Mouse (Mus musculus) liver, postnatal 0 days (tissue): Measurements from ENCODE around the gene Sumf1. TPM values are rescaled to one million over a fixed set of nuclear protein-coding genes. Genes with fewer than 3 reads are reported as not detected.
A peak's percentile ranks its signal among the peaks of the same experiment; 100 is the strongest.

Experiments
- ATAC-seq: fragments of 200-750 bp; cut with Nextera tagmentation; 2 replicates; pipeline ENCODE4 v1.8.0; 2017; ENCODE audit warnings: mild to moderate bottlenecking, moderate library complexity
- DNase-seq: peaks from one replicate; pipeline ENCODE4 v3.0.0-alpha.2; 2016
- H3K27ac ChIP-seq: fragments of 300-500 bp; sonication (generic); 2 replicates; pipeline ENCODE4 v1.5.1; 2014; ENCODE audit warnings: antibody characterized with exemption, moderate library complexity, mild to moderate bottlenecking, low read depth
- H3K27me3 ChIP-seq: fragments of 300-500 bp; sonication (generic); 2 replicates; pipeline ENCODE4 v1.6.1; 2014; ENCODE audit warnings: low read length, control low read depth, mixed read lengths; ENCODE audit not compliant: insufficient read depth
- H3K36me3 ChIP-seq: fragments of 300-500 bp; sonication (generic); replicated peaks from 2 replicates; pipeline ENCODE4 v1.6.1; 2014; ENCODE audit warnings: mild to moderate bottlenecking, control low read depth, low read length, moderate library complexity, mixed read lengths; ENCODE audit not compliant: insufficient read depth
- H3K4me1 ChIP-seq: fragments of 300-500 bp; sonication (generic); 2 replicates; pipeline ENCODE4 v1.6.1; 2014; ENCODE audit warnings: antibody characterized with exemption, mild to moderate bottlenecking, control low read depth; ENCODE audit not compliant: insufficient read depth
- H3K4me2 ChIP-seq: fragments of 300-500 bp; sonication (generic); 2 replicates; pipeline ENCODE4 v1.6.1; 2014; ENCODE audit warnings: low read depth, mild to moderate bottlenecking, low read length, moderate library complexity, mixed read lengths
- H3K4me3 ChIP-seq: fragments of 300-500 bp; sonication (generic); 2 replicates; pipeline ENCODE4 v1.5.1; 2014; ENCODE audit warnings: low read depth, low read length
- H3K9ac ChIP-seq: fragments of 300-500 bp; sonication (generic); replicated peaks from 2 replicates; pipeline ENCODE4 v1.6.1; 2014; ENCODE audit warnings: mild to moderate bottlenecking, moderate library complexity
- H3K9me3 ChIP-seq: fragments of 300-500 bp; sonication (generic); 2 replicates; pipeline ENCODE4 v1.6.1; 2016; ENCODE audit warnings: mild to moderate bottlenecking, control low read depth, low read length, mixed read lengths
- CTCF ChIP-seq: sonication (generic); IDR thresholded peaks from 2 replicates; pipeline ENCODE4 v1.5.1; 2016; ENCODE audit warnings: antibody characterized with exemption, low read depth
- EP300 ChIP-seq: IDR thresholded peaks from 2 replicates; pipeline ENCODE4 v1.6.1; 2016; ENCODE audit warnings: antibody characterized with exemption, low read depth, mild to moderate bottlenecking
- WGBS: fragments of 180-500 bp; shearing (Covaris S2); extraction: QIAGEN DNeasy Blood & Tissue Kit; methylation state at CpG from one replicate; pipeline ENCODE4 v1.1.7; 2014; ENCODE audit not compliant: insufficient replicate concordance; 5-methylcytosine and 5-hydroxymethylcytosine counted together
- polyA plus RNA-seq: library from polyadenylated mRNA; unstranded; fragments of >200 nt; fragmentation: Nextera tagmentation; extraction: Ambion mirVana; gene quantifications from 2 replicates; pipeline ENCODE4 v1.2.1, GENCODE M21; 2015

The Sumf1 gene
- polyA plus RNA-seq, 1 experiment from 2014 or later, result 13.0 TPM

DNA sequence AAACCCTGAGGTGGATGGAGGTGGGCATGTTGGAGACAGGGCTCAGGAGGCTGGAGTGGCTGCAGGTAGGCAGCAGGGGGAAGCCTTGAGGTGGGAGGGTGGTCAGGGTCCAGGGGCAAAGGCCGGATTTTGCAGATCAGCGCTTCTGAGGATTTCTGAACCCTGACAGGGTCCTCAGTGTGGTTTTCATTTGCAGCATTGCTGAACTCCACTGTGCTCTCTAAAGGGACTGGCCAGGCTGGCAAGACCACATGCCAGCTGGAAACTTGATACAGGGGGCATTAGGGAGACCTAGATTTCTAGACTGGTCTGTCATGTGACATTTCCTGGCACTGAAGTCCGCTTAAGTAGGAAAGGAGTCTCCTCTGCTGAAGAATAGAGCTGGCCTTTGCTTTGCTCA, 32.6 kb upstream of the Sumf1 start:
- 87% methylated on average over 3 of the region's 3 CpGs for WGBS
- H3K4me3 ChIP-seq, result no peak overlapping the region
- H3K4me2 ChIP-seq, result no peak overlapping the region
- DNase-seq (no peak), ATAC-seq (no peak)
- H3K27me3 ChIP-seq, result no peaks in the 10 kb centered on the region
- no peaks in the 10 kb centered on the region for H3K9me3 ChIP-seq
- no peak overlapping the region for H3K27ac ChIP-seq
- no peak overlapping the region for H3K9ac ChIP-seq
- no peaks in the 10 kb centered on the region for H3K36me3 ChIP-seq
- peaks cover 11% of the 10 kb centered on the region; the same call in 1 of the 2 replicates for H3K4me1 ChIP-seq
- TF ChIP-seq CTCF, result no peak
- no peak for TF ChIP-seq EP300

DNA sequence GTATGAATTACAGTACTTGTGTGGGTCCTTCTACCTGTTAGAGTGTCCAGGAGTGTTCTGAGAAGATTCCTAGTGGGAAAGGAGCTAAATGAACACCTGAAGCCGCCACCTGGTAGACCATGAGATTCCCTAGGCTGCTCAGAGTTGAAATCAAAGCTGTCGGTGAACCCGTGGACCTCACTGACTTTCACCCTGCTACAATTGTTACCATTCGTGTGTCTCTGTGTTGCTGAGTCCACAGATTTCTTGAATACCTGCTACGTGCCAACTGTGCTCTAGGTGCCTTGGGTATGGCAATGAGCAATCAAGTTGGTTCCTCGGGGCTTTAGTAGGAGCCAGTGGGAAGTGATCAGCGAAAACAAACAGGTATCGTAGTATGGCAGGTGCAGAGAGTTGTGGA, 31.4 kb upstream of the Sumf1 start:
- no peak overlapping the region for H3K27ac ChIP-seq
- no peaks in the 10 kb centered on the region for H3K36me3 ChIP-seq
- peaks cover 14% of the 10 kb centered on the region for H3K4me1 ChIP-seq
- no peak overlapping the region for H3K9ac ChIP-seq
- no peak overlapping the region for H3K4me2 ChIP-seq
- no peak overlapping the region for H3K4me3 ChIP-seq
- H3K27me3 ChIP-seq, result no peaks in the 10 kb centered on the region
- H3K9me3 ChIP-seq, result no peaks in the 10 kb centered on the region
- WGBS, result 84% methylated on average over 8 of the region's 8 CpGs
- TF ChIP-seq CTCF (no peak), EP300 (no peak)
- no peak for ATAC-seq
- no peak for DNase-seq

DNA sequence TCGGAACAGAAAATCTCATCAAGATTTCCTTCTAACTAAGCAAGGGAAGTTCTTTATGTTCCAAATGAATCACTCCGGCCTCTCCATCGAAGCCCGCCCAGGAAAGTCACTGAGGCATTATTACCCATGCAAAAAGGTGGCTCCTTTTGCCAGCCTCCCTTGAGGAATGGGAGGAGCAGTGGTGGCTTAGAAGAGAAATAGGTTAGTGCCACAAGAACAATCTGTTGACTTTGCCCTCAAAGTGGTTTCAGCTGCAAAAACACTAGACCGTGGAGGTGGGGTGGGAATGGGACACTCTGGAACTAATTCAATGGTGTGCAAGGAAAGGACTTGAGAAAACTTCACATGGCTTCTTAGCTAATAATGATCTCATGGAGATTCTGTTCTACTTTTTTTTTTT, 30.7 kb upstream of the Sumf1 start:
- H3K36me3 ChIP-seq, result no peaks in the 10 kb centered on the region
- no peak for TF ChIP-seq CTCF
- TF ChIP-seq EP300, result no peak
- no peaks in the 10 kb centered on the region for H3K27me3 ChIP-seq
- 78% methylated on average over 5 of the region's 5 CpGs for WGBS
- peaks cover 20% of the 10 kb centered on the region for H3K4me1 ChIP-seq
- DNase-seq, result no peak
- H3K9me3 ChIP-seq, result no peaks in the 10 kb centered on the region
- H3K4me3 ChIP-seq, result no peak overlapping the region
- H3K27ac ChIP-seq, result no peak overlapping the region
- H3K9ac ChIP-seq, result no peak overlapping the region
- no peak for ATAC-seq
- H3K4me2 ChIP-seq, result no peak overlapping the region

DNA sequence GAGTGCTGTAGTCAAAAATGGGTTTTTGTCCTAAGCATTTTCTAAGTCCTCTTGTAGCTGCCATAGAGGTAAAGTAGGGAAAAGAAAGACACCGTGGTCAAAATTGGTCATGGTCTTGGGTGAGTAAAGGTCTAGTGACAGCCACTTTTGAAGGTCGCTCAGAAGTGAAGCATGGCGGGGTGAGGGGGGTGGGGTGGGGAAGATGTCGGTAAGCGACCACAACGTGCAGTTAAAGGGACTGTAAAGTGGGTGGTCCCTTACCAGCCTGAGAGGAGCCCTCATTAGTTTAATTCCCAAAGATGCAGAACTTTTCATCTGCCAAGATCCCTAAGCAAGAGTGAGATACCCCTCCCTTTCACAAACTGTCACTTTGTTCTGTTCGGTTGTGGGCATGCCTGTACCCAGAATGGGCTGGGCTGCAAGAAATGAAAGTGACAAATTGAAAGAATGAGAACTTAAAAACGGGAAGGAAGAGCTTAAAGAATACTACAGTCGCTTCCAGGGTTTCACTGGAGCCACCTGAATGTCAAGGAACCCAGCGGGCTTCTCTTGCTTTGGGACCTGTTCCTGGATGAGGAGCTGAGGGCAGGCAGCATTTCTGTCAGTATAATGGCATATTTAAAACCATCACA, 29.0 kb upstream of the Sumf1 start:
- peak overlapping the region; percentile 76; the same call in 1 of the 2 replicates for H3K9ac ChIP-seq
- no peak for DNase-seq
- ATAC-seq, result no peak
- H3K4me3 ChIP-seq, result peak overlapping the region; percentile 73
- no peaks in the 10 kb centered on the region for H3K36me3 ChIP-seq
- WGBS, result 10% methylated on average over 10 of the region's 10 CpGs
- peaks cover 20% of the 10 kb centered on the region for H3K4me1 ChIP-seq
- H3K27ac ChIP-seq, result no peak overlapping the region
- TF ChIP-seq EP300 (no peak), CTCF (no peak)
- H3K9me3 ChIP-seq, result no peaks in the 10 kb centered on the region
- peak overlapping the region; percentile 88 for H3K4me2 ChIP-seq
- no peaks in the 10 kb centered on the region for H3K27me3 ChIP-seq

DNA sequence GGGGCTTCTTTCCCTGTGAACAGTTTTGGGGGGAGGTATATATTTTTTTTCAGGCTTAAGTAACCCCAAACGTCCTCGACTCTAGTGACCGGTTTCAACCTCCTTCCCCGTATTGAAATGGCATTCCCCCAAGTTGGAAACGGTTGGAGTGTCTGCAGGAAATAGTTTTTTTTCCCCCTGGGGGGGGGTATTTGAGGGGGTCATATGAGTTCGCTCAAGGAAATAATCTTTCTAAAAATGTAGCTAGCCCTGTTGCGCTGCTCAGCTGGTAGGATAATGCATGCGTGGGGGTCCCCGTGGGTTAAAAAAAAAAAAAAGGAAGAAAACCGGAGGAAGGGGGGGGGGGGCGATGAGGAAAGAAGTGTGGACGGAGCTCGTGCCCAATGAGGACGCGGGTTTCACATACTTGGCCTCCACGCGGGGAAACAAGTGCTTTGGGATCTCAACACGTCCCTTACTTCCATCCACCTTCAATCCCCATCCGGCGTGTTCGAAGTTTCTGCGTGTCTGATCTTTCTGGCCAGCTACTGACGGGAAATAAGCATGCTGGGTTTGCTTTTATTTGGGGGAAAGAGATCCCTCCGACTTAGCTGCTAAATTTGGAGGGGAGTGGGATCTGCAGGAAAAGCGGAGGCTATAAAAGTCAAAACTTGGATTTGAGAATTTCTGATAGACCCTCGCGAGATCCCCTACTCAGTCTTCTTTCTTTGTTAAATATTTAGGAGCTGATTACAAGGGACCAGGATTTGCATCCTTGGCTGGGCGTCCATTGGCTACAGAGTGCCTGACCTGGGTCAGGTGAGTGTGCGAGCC, 28.3 kb upstream of the Sumf1 start:
- Histone ChIP-seq H3K27ac (peak overlapping the region; percentile 49; the same call in 1 of the 2 replicates), H3K4me3 (peak overlapping the region; percentile 73), H3K36me3 (no peaks in the 10 kb centered on the region), H3K27me3 (no peaks in the 10 kb centered on the region), H3K4me1 (peaks cover 20% of the 10 kb centered on the region), H3K9me3 (no peaks in the 10 kb centered on the region), H3K9ac (peak overlapping the region; percentile 76), H3K4me2 (peak overlapping the region; percentile 88)
- no peak for ATAC-seq
- no peak for TF ChIP-seq EP300
- TF ChIP-seq CTCF, result no peak
- under 1% methylated on average over 28 of the region's 29 CpGs for WGBS
- no peak for DNase-seq

DNA sequence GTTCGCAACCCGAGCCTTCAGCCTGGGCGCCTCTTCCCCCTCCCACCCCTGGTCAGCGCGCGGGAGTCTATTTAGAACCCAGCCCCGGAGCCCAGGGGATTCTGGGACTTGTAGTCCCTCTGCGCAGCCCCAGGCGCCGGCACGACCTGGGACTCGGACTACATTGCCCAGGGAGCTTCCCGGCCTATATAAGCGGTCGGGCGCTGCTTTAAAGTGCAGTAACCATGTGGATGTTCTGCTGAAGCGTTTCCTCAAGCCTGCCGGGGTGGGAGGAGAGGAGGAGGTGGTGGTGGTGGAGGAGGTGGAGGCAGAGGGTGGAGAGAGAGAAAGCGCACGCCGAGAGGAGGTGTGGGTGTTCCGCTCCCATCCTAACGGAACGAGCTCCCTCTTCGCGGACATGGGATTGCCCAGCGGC, 27.5 kb upstream of the Sumf1 start, which contains the start of gene Itpr1:
Gene Itpr1, plus strand, starts transcription at position 216 of the 415 bp plus-strand sequence.
- Histone ChIP-seq H3K9ac (peak within 1 kb of the TSS; percentile 76), H3K27ac (peak within 1 kb of the TSS; percentile 73), H3K4me1 (peaks cover 20% of the 10 kb centered on the region), H3K9me3 (no peaks in the 10 kb centered on the region), H3K36me3 (no peaks in the 10 kb centered on the region), H3K4me3 (peak within 1 kb of the TSS; percentile 73), H3K4me2 (peak within 1 kb of the TSS; percentile 88), H3K27me3 (no peaks in the 10 kb centered on the region)
- ATAC-seq (peak; percentile 99), DNase-seq (peak; percentile 93)
- WGBS, result under 1% methylated on average over 27 of the region's 27 CpGs
- TF ChIP-seq CTCF, result no peak
- no peak for TF ChIP-seq EP300
